Mouse (Mus musculus): ENCODE results near the gene Sirpa.

- no peak for TF ChIP-seq CTCF (IDR thresholded peaks at IDR 0.05; ENCODE audit: control insufficient read depth, insufficient read depth, insufficient replicate concordance, low read depth, low read length)
- no peak for TF ChIP-seq POLR2A (IDR thresholded peaks at IDR 0.05; ENCODE audit: control insufficient read depth, low read depth, low read length)
Observed at GRCm38 (mm10) chr2:129623771-129624170, 31.1 kb downstream of the Sirpa start.
